Mouse (Mus musculus) midbrain, embryonic 10.5 days (tissue): ENCODE measurements around the gene Celf2. TPM values are rescaled to one million over a fixed set of nuclear protein-coding genes. Genes with fewer than 3 reads are reported as not detected.

Experiments used
- DNase-seq: peaks from one replicate; pipeline ENCODE4 v3.0.0-alpha.2; 2017; ENCODE audit warnings: low spot score
- H3K27ac ChIP-seq: fragments of 300-500 bp; sonication (generic); replicated peaks from 2 replicates; pipeline ENCODE4 v1.5.1; 2016; ENCODE audit warnings: mild to moderate bottlenecking
- H3K27me3 ChIP-seq: fragments of 300-500 bp; sonication (generic); 2 replicates; pipeline ENCODE4 v1.6.1; 2016; ENCODE audit warnings: low read depth, mild to moderate bottlenecking; ENCODE audit not compliant: poor library complexity, severe bottlenecking
- H3K36me3 ChIP-seq: fragments of 300-500 bp; sonication (generic); 2 replicates; pipeline ENCODE4 v1.6.1; 2016; ENCODE audit warnings: mild to moderate bottlenecking, moderate library complexity
- H3K4me1 ChIP-seq: fragments of 300-500 bp; sonication (generic); 2 replicates; pipeline ENCODE4 v1.6.1; 2016
- H3K4me3 ChIP-seq: fragments of 300-500 bp; sonication (generic); 2 replicates; pipeline ENCODE4 v1.5.1; 2016; ENCODE audit warnings: mild to moderate bottlenecking, moderate library complexity
- H3K9me3 ChIP-seq: fragments of 300-500 bp; sonication (generic); replicated peaks from 2 replicates; pipeline ENCODE4 v1.6.1; 2016; ENCODE audit warnings: mild to moderate bottlenecking
- WGBS: fragments of 180-500 bp; shearing (Covaris S2); methylation state at CpG from one replicate; pipeline ENCODE4 v1.1.7; 2016; 5-methylcytosine and 5-hydroxymethylcytosine counted together
- polyA plus RNA-seq: library from polyadenylated mRNA; unstranded; fragments of >200 nt; fragmentation: Nextera tagmentation; extraction: Ambion mirVana; gene quantifications from 2 replicates; pipeline ENCODE4 v1.2.1, GENCODE M21; 2016

Gene Celf2
- polyA plus RNA-seq, 1 experiment from 2014 or later, result 63.6 TPM

DNA sequence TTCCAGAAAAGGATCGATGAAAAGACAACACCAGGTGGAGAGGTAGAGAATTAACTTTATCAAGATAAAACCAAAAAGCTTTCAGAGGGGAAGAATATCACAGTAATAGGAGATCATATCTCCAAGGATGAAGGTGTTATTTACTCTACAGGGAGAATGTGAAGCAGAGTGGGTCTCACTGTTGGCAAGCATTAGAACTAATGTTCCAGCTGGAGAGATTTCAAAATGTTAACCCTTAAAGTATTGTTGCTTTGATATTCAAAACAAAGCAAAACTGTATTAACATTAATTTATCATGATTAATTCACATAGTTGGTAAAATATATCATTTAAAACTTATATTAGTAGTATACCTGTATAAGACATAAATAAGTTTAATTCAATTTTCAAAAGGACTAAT is 700.6 kb downstream of the Celf2 start:
- 0 out of 2 replicates have a peak, but pooled peaks cover 3% of the 10 kb centered on the region for H3K36me3 ChIP-seq
- WGBS, result 94% methylated on average over 1 of the region's 1 CpGs
- no peaks in the 10 kb centered on the region for H3K27me3 ChIP-seq
- no peaks in the 10 kb centered on the region for H3K4me1 ChIP-seq
- H3K27ac ChIP-seq, result no peak overlapping the region
- no peak for DNase-seq
- peaks cover 5% of the 10 kb centered on the region; the same call in 1 of the 2 replicates for H3K9me3 ChIP-seq
- no peak overlapping the region for H3K4me3 ChIP-seq

DNA sequence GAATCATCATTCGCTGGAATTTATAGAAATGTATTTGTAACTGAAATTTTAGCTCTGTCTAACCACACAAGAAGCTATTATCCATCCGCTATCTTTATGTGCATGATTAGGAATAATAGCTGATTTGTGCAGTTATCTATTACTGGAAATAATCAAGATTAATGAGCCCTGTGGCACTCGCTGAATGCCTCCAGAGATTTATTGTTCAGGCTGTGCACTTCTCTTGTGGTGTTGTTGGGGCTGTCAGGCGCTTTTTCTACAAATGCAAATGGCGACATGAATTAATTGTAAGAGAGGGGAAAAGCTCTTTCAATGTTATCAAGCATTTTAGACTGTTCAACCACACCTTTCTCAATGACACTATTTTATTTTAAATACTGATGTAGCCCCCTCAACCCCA is 712.6 kb downstream of the Celf2 start:
- Histone ChIP-seq H3K27ac (no peak overlapping the region), H3K36me3 (0 out of 2 replicates have a peak, but pooled peaks cover 3% of the 10 kb centered on the region), H3K27me3 (no peaks in the 10 kb centered on the region), H3K4me1 (peaks cover 7% of the 10 kb centered on the region; the same call in 1 of the 2 replicates), H3K9me3 (no peaks in the 10 kb centered on the region), H3K4me3 (no peak overlapping the region)
- no peak for DNase-seq
- 87% methylated on average over 5 of the region's 5 CpGs for WGBS

DNA sequence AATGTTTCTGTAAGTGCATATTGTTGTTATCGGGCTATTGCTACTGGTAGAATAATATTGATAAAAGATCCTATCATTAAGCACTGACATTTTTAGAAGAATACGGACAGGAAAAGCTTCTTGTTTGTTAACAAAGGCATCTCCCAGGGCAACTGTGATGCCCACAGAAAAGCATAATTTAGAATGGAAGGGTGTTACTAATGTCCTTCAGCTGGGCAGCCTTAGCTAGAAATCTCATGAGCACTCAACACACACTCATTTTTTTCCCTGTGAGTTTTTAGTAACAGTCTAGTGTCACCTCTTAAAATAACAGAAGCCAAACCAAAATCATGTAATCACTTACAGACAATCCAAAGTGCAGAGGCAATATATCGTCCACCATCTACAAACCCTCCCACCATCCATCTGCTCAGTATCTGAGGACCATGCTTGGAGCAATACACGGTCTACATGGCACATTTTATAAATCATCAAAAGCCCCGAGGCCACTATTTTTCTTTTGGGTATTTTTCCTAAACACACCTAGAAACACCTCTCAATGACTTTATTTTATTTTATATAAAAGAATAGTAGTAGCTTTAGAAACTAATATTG is 713.3 kb downstream of the Celf2 start:
- 88% methylated on average over 5 of the region's 5 CpGs for WGBS
- no peaks in the 10 kb centered on the region for H3K9me3 ChIP-seq
- H3K27ac ChIP-seq, result no peak overlapping the region

DNA sequence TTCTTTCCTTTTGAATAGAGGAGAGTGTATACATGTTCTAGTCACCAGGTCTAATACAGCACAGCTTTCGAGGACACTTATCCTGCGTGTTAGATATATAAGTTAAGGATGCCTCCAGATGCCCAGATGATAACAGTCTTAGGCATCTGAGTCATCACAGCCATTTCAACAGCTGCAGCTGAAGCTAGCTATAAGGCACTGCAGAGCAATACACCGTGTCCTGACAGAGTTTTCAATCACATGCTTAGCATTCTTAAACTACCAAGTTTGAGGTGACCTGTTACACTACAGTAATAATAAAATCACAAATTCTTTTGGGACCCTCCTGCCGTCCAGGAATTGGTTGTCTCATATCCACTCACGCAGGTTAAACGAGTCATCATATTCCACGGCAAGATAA is 714.5 kb downstream of the Celf2 start:
- no peaks in the 10 kb centered on the region for H3K9me3 ChIP-seq
- H3K4me3 ChIP-seq, result no peak overlapping the region
- no peaks in the 10 kb centered on the region for H3K27me3 ChIP-seq
- no peak for DNase-seq
- no peak overlapping the region for H3K27ac ChIP-seq
- no peaks in the 10 kb centered on the region for H3K36me3 ChIP-seq
- WGBS, result 90% methylated on average over 7 of the region's 7 CpGs
- peaks cover 15% of the 10 kb centered on the region; the same call in 1 of the 2 replicates for H3K4me1 ChIP-seq

More for the DNA sequence above, 713.3 kb downstream of the Celf2 start:
- H3K27me3 ChIP-seq, result no peaks in the 10 kb centered on the region
- H3K36me3 ChIP-seq, result 0 out of 2 replicates have a peak, but pooled peaks cover under 1% of the 10 kb centered on the region
- peaks cover 7% of the 10 kb centered on the region; the same call in 1 of the 2 replicates for H3K4me1 ChIP-seq
- H3K4me3 ChIP-seq, result no peak overlapping the region
- DNase-seq, result no peak

DNA sequence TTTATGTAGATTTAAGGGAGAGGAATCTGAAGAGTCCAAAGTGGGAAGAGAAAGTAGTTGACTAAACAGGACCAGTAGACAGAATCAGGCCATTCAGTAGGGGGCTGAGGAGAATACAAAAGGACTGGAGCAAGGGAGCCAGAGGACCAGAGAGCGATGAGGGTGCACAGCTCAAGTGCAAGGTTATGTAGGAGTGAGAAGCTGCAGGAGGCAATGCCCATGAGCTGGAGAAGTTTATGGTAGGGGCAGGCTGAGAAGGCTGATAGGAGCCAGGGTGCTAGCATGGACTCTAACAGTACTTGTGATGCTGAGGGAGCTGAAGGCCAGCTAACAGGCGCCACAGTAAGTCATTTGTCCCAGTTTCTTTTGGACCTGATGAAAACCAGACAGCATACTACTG is 718.5 kb downstream of the Celf2 start:
- 0 out of 2 replicates have a peak overlapping the region, but pooled peaks have one; percentile 23 for H3K27ac ChIP-seq
- no peaks in the 10 kb centered on the region for H3K27me3 ChIP-seq
- no peaks in the 10 kb centered on the region for H3K9me3 ChIP-seq
- H3K36me3 ChIP-seq, result no peaks in the 10 kb centered on the region
- no peak overlapping the region for H3K4me3 ChIP-seq
- peaks cover 13% of the 10 kb centered on the region; the same call in 1 of the 2 replicates for H3K4me1 ChIP-seq
- DNase-seq, result no peak
- 89% methylated on average over 2 of the region's 2 CpGs for WGBS

DNA sequence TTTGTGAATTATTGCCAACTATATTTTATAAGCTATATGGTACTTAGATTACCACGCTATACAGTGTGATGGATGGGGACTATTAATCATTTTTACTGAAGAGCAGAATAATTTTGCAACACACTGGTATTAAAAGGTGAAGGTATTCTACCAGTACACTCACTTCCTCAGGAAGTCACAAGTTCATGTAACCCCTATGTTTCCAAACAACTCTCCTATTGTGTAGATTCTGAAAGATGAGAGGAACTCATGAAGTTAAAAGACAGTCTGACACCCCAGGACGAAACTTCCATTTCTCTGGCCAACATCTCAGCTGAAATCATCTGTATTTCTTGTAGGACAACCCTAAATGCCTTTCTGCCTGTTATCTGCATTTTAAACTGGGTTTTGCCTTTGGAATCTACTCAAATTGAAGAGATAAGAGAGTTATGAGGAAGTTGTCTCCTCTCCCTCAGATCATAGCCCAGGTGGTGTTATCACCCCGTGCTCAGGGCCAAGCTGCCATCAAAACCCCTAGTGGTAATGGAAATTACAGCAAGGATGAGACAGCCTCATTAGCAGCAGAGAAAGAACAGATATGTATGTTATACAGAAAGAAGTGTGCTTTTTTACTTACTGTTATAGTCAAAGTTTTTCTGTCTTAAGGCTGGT is 722.7 kb downstream of the Celf2 start:
- H3K36me3 ChIP-seq, result no peaks in the 10 kb centered on the region
- no peaks in the 10 kb centered on the region for H3K27me3 ChIP-seq
- H3K4me3 ChIP-seq, result no peak overlapping the region
- 82% methylated on average over 3 of the region's 3 CpGs for WGBS
- H3K9me3 ChIP-seq, result no peaks in the 10 kb centered on the region
- H3K4me1 ChIP-seq, result peaks cover 8% of the 10 kb centered on the region; the same call in 1 of the 2 replicates
- DNase-seq, result no peak
- no peak overlapping the region for H3K27ac ChIP-seq

DNA sequence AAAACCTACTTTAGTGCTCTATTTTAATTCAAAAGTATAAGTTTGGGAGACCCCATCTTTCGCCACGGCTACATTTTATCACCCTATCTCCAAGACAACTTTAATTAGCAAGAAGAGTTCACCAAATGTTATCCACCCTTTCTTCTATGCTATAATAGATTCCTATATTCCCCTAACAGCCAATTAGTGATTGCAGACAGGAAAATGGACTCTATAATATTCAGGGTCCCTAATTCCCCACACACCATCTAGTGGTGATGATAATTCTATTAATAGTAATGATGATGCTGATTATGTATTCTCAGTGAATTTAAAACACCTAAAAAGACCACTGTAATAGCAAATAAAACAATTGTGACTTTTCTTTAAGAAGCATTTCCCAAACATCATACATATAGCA is 739.1 kb downstream of the Celf2 start:
- Histone ChIP-seq H3K4me1 (no peaks in the 10 kb centered on the region), H3K9me3 (no peaks in the 10 kb centered on the region), H3K27ac (no peak overlapping the region), H3K4me3 (no peak overlapping the region), H3K27me3 (no peaks in the 10 kb centered on the region), H3K36me3 (peaks cover 13% of the 10 kb centered on the region)
- no peak for DNase-seq
- whole genome bisulfite sequencing, result 97% methylated on average over 2 of the region's 2 CpGs

DNA sequence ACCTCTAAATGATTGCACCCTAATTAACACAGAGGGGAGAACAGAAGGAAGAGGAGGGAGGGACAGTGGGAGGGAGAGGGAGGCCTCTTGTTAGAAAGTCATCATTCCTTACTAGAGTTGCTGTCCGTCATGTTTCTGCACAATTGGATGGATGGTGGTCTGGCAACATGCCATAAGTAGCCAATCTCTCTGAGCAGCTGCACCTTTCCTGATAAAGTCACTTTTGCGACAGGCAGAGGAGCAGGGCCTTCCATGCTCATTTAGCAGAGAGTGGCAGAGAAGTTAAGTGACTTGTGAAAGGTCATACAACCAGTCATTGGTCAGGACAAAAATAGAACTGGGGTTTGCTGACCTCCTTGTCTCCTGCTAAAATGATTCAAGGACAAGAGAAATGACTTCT is 747.0 kb downstream of the Celf2 start:
- WGBS, result 88% methylated on average over 2 of the region's 2 CpGs
- DNase-seq, result no peak
- Histone ChIP-seq H3K36me3 (peaks cover 6% of the 10 kb centered on the region), H3K9me3 (no peaks in the 10 kb centered on the region), H3K4me1 (no peaks in the 10 kb centered on the region), H3K27me3 (no peaks in the 10 kb centered on the region), H3K27ac (no peak overlapping the region), H3K4me3 (no peak overlapping the region)

DNA sequence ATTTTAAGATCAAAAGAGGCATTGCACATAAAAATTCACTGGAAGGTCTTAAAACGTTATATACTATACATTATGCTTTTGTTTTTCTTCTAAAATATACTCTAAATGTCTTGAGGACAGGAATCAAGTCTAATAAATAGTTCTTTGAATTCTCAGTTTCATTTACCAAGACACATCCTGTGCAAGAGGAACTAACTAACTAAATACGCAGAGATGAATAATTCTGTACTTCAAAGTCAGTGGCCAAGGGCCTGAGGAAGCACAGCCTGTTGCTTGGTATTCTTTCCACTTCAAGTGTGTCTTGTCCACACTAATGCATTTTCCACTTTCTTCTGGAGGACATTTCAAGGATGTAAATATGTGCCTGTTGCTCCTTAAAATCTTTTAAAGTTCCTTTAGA is 766.2 kb downstream of the Celf2 start:
- Histone ChIP-seq H3K9me3 (no peaks in the 10 kb centered on the region), H3K27ac (no peak overlapping the region), H3K36me3 (no peaks in the 10 kb centered on the region), H3K27me3 (no peaks in the 10 kb centered on the region), H3K4me3 (no peak overlapping the region), H3K4me1 (no peaks in the 10 kb centered on the region)
- 92% methylated on average over 2 of the region's 2 CpGs for WGBS
- no peak for DNase-seq

DNA sequence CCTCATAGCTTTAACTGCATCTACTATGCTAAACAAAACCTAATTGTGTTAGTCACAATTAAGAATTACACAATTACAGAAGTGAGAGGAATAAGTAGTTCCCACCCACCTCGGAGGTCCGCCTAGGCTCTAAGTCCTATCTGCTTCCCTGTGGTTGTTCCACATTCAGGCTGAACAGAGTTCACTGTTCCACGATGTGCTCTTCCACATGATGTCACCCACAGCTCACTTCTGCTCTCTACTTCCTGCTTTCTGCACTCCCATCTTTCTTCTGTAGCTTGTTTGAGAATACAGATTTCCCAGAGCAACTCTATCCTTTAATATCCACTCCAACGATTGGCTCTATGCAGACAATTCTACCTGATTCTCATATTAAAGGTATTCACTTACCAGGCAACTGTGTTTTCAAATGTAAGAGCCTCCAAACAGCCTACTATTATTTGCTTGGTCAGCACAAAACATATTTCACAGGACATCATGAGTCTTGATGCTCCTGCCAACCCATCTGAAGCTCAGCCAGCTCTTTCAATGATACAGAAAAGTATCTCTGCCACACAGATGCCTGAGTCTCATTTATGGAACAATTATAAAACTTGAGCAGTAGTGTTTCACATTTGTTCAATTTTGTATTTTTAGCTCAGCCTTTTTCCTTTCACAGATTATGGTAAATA is 769.2 kb downstream of the Celf2 start:
- H3K27me3 ChIP-seq, result no peaks in the 10 kb centered on the region
- 89% methylated on average over 4 of the region's 4 CpGs for WGBS
- H3K9me3 ChIP-seq, result no peaks in the 10 kb centered on the region
- no peaks in the 10 kb centered on the region for H3K4me1 ChIP-seq
- H3K36me3 ChIP-seq, result no peaks in the 10 kb centered on the region
- no peak overlapping the region for H3K4me3 ChIP-seq
- H3K27ac ChIP-seq, result no peak overlapping the region
- no peak for DNase-seq

DNA sequence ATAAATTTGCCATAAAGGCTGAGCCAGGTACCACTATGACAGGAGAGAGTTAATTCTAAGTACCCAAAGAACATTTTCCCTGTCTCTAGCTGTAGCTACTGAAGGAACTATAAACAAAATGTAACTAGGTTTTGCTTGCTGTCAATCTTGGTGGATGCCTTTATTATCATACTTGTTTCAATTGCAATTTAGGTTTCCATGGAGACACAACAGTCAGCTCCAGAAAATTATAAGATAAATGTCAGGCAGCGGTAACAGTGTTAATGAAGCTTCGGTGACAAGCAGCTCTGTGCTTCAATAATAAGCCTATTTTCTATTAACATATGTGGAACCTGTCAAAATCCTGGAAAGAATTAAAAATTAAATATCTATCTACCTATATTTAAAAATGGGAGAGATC is 777.3 kb downstream of the Celf2 start:
- no peaks in the 10 kb centered on the region for H3K36me3 ChIP-seq
- 96% methylated on average over 2 of the region's 2 CpGs for WGBS
- H3K27me3 ChIP-seq, result no peaks in the 10 kb centered on the region
- H3K9me3 ChIP-seq, result no peaks in the 10 kb centered on the region
- no peak overlapping the region for H3K4me3 ChIP-seq
- no peak for DNase-seq
- H3K27ac ChIP-seq, result no peak overlapping the region
- peaks cover 8% of the 10 kb centered on the region for H3K4me1 ChIP-seq

DNA sequence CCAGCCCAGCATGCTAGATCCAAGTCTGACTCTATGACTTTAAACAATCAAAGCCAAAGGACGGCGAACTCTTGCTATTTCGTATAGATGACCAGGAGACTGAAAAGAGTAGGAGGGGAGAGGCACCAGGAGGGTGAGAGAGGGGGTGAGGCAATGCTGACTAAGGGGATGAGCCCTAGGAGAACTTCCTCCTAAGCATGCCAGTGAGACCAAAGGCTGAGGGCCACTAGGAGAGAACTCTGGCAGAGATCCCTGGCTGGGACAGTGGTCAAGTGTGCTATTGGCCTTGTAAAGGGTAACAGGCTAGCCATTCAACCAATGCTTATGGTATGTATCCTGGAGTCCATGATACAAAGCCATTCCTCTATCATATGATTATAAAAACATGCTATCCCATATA is 778.5 kb downstream of the Celf2 start:
- 68% methylated on average over 3 of the region's 3 CpGs for WGBS

DNA sequence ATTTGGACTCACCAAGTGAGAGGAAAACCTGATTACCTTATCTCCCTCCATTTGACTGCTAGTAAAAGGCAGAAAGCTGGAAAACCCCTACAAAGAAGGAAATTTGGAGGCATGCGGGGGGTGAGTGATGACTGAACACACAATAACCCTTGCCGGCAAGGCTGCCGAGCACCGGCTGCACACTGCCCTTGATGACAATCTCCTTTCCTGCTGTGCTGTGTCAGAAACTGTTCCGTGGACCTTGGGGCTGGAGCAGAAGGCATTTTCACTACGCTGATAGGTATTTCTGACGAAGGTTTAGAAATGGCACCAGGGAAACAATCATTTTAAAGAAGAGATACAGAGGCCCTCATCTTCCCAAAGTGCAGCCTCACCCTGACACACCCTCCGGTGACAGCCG is 779.4 kb downstream of the Celf2 start:
- DNase-seq, result no peak
- Histone ChIP-seq H3K4me3 (no peak overlapping the region), H3K9me3 (no peaks in the 10 kb centered on the region), H3K36me3 (no peaks in the 10 kb centered on the region), H3K4me1 (peaks cover 8% of the 10 kb centered on the region), H3K27ac (no peak overlapping the region), H3K27me3 (no peaks in the 10 kb centered on the region)
- 70% methylated on average over 9 of the region's 9 CpGs for WGBS

More for the DNA sequence above, 778.5 kb downstream of the Celf2 start:
- Histone ChIP-seq H3K4me1 (peaks cover 8% of the 10 kb centered on the region), H3K9me3 (no peaks in the 10 kb centered on the region), H3K36me3 (no peaks in the 10 kb centered on the region), H3K27ac (no peak overlapping the region), H3K27me3 (no peaks in the 10 kb centered on the region), H3K4me3 (no peak overlapping the region)
- DNase-seq, result no peak
